Mouse (Mus musculus): Measurements from ENCODE around the gene Chd9. TPM values are rescaled to one million over a fixed set of nuclear protein-coding genes. Genes with fewer than 3 reads are reported as not detected.

Gene Chd9
- 169 and 191 TPM in 2 replicates for polyA plus RNA-seq (2021; fragmentation: Nextera tagmentation)
- long read RNA-seq, experiment 1, transcript Chd9-207 (2 exons, 607 nt), result major isoform, 7 of 234 reads
- long read RNA-seq, experiment 1, partial matches to known transcripts, result 49 of 234 reads
- long read RNA-seq, experiment 1, other reads (novel, unspliced or antisense), result 174 of 234 reads
- long read RNA-seq, experiment 2, transcript Chd9-206 (3 exons, 759 nt), result minor isoform, 10 of 662 reads
- long read RNA-seq, experiment 2, transcript Chd9-207 (2 exons, 607 nt), result major isoform, 13 of 662 reads
- long read RNA-seq, experiment 2, partial matches to known transcripts, result 17 of 662 reads
- long read RNA-seq, experiment 2, other reads (novel, unspliced or antisense), result 620 of 662 reads

GRCm38 (mm10) chr8:90828181-90828986, at the start of gene Chd9:
Gene Chd9 (plus strand): TSS chr8:90828352.

DNA sequence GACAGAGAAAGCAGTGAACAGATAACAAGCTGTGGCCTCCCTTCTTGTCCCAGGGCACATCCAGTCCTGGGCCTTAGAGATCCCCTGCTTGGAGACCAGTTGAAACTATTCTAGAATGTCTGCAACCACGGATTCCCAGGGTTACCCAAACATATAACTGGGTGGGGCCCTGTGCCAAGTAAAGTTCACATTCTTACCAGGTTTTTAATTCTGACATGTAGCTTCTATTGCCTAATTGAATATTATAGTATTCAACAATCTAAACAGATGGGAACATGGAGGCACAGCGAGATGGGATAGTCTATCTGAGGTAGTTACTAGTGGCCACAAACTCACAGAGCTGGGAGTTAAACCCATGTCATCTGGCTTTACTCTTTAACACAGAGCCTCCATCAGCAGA, 10.9 kb upstream of the Chd9 start, which contains the start of gene Gm19935:
Gene Gm19935, minus strand, starts transcription at position 101 of the 400 bp plus-strand sequence.

GRCm38 (mm10) chr8:91069834-91070233, 241.7 kb downstream of the Chd9 start, which contains the start of gene Rbl2:
Gene Rbl2 (plus strand): TSS chr8:91070057.

Small RNAs within 50 kb of the gene (microRNA-seq; reads per million reads assigned to microRNA genes)
- not detected for gene Gm44382

Other genes with a start within 250 kb of the Chd9 start
- 9.2 and 19.8 TPM in 2 replicates for gene Gm19935, start 11.0 kb upstream of the Chd9 start, polyA plus RNA-seq (2021; fragmentation: Nextera tagmentation)
- 12.1 and 13.6 TPM in 2 replicates for gene Rbl2, start 241.7 kb downstream of the Chd9 start, polyA plus RNA-seq (2021; fragmentation: Nextera tagmentation)

Measured in layer of hippocampus, adult 6 months (tissue).